Mouse (Mus musculus): ENCODE measurements around the gene Actr10. TPM values are rescaled to one million over a fixed set of nuclear protein-coding genes. Genes with fewer than 3 reads are reported as not detected.
A peak's percentile ranks its signal among the peaks of the same experiment; 100 is the strongest.

The Actr10 gene
- 162 and 181 TPM in 2 replicates for polyA plus RNA-seq (2015; fragmentation: Nextera tagmentation; extraction: Ambion mirVana)

DNA sequence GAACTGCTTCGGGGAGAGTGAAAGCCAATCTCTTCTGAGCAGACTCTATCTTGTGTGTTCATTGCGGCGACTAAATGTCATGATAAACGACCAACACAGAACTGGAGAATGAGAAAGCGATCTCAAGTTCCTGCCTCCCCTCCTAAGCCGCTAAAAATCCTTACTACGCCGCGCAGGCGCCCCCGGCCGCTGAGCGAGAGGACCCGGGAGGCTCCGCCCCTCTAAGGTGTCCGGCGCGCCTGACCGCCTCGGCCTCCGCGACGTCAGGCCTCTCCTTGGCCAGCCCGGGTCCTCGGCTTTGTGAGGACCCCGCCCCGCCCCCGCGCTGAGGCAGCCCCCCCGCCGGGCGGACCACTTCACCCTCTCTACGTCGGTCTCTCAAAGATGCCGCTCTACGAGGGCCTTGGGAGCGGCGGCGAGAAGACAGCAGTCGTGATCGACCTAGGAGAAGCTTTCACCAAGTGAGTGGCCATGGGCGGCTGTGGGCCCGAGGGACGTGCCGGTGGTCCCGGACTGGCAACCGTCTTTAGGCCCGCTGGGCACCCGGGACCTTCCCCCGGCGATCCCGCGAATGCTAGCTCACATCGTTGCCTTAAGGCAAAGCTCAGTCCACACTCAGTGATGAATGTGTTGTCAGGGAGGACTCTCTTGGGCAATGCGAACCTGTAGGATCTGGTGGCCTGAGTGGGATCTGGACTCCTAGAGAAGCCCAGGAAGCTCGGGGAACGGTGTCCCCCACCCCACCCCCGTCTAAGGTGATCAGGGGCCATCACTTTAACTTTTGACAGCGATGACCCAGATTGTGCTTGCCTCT is at the start of gene Actr10:
Gene Actr10 (plus strand): TSS at position 287 of the 814 bp plus-strand sequence.
- Histone ChIP-seq H3K4me1 (replicated peaks) (peaks cover 8% of the 10 kb centered on the region), H3K27ac (peak within 1 kb of the TSS; percentile 91), H3K9ac (peak within 1 kb of the TSS; percentile 78), H3K27me3 (no peaks in the 10 kb centered on the region), H3K4me2 (peak within 1 kb of the TSS; percentile 66), H3K36me3 (peaks cover 14% of the 10 kb centered on the region), H3K4me3 (peak within 1 kb of the TSS; percentile 79), H3K9me3 (replicated peaks) (no peaks in the 10 kb centered on the region)
- peak; percentile 96 for ATAC-seq (replicated peaks; ENCODE audit: insufficient number of reproducible peaks, insufficient read depth, low FRiP score, low read depth)
- under 1% methylated on average over 59 of the region's 59 CpGs for WGBS

- H3K27ac ChIP-seq: no peak overlapping the region
- no peak overlapping the region for H3K4me3 ChIP-seq
- H3K36me3 ChIP-seq: peaks cover 72% of the 10 kb centered on the region
- no peaks in the 10 kb centered on the region for H3K4me1 ChIP-seq (replicated peaks)
- 77% methylated on average over 5 of the region's 5 CpGs for WGBS
- H3K27me3 ChIP-seq: no peaks in the 10 kb centered on the region
- no peak for ATAC-seq (replicated peaks; ENCODE audit: insufficient number of reproducible peaks, insufficient read depth, low FRiP score, low read depth)
- no peak overlapping the region for H3K4me2 ChIP-seq
- H3K9me3 ChIP-seq (replicated peaks): no peaks in the 10 kb centered on the region
- H3K9ac ChIP-seq: no peak overlapping the region
Measured at GRCm38 (mm10) chr12:70890405-70890804, 47.3 kb upstream of the Actr10 start.

GRCm38 (mm10) chr12:70890874-70891470 is 46.7 kb upstream of the Actr10 start:
- H3K9me3 ChIP-seq (replicated peaks): no peaks in the 10 kb centered on the region
- H3K27me3 ChIP-seq: no peaks in the 10 kb centered on the region
- H3K4me2 ChIP-seq: no peak overlapping the region
- 81% methylated on average over 8 of the region's 8 CpGs for WGBS
- H3K36me3 ChIP-seq: peaks cover 69% of the 10 kb centered on the region
- H3K4me3 ChIP-seq: no peak overlapping the region
- ATAC-seq (replicated peaks; ENCODE audit: insufficient number of reproducible peaks, insufficient read depth, low FRiP score, low read depth): no peak
- no peak overlapping the region for H3K9ac ChIP-seq
- H3K27ac ChIP-seq: no peak overlapping the region
- no peaks in the 10 kb centered on the region for H3K4me1 ChIP-seq (replicated peaks)

- no peak overlapping the region for H3K27ac ChIP-seq
- H3K27me3 ChIP-seq: no peaks in the 10 kb centered on the region
- H3K9me3 ChIP-seq (replicated peaks): no peaks in the 10 kb centered on the region
- no peak overlapping the region for H3K4me2 ChIP-seq
- H3K9ac ChIP-seq: no peak overlapping the region
- ATAC-seq (replicated peaks; ENCODE audit: insufficient number of reproducible peaks, insufficient read depth, low FRiP score, low read depth): no peak
- no peaks in the 10 kb centered on the region for H3K4me1 ChIP-seq (replicated peaks)
- H3K36me3 ChIP-seq: peaks cover 79% of the 10 kb centered on the region
- WGBS: 82% methylated on average over 7 of the region's 7 CpGs
- no peak overlapping the region for H3K4me3 ChIP-seq
Measured at GRCm38 (mm10) chr12:70895275-70895674, 42.4 kb upstream of the Actr10 start.

DNA sequence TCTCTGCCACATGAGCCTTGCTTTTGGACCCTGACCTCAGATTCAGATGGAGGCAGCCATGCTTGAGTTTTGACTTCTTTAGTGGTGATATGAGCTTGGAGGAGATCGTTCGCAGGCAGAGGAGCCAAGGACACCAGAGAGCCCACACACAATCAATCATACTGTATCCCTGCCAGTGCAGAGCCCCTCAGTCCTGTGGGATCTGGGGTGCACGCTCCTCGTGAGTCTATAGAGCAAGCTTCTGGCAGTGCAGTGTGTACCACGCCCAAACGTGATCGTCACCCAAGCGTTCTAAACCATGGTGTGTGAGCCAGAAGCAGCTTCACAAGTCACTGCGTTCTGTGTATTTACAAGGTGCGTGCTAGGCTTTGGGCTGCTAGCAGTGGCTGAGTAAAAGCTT is 41.6 kb upstream of the Actr10 start:
- H3K4me3 ChIP-seq: no peak overlapping the region
- no peak overlapping the region for H3K27ac ChIP-seq
- no peak overlapping the region for H3K4me2 ChIP-seq
- ATAC-seq (replicated peaks; ENCODE audit: insufficient number of reproducible peaks, insufficient read depth, low FRiP score, low read depth): no peak
- no peaks in the 10 kb centered on the region for H3K9me3 ChIP-seq (replicated peaks)
- peaks cover 72% of the 10 kb centered on the region for H3K36me3 ChIP-seq
- H3K9ac ChIP-seq: no peak overlapping the region
- no peaks in the 10 kb centered on the region for H3K27me3 ChIP-seq
- no peaks in the 10 kb centered on the region for H3K4me1 ChIP-seq (replicated peaks)
- 86% methylated on average over 10 of the region's 10 CpGs for WGBS

DNA sequence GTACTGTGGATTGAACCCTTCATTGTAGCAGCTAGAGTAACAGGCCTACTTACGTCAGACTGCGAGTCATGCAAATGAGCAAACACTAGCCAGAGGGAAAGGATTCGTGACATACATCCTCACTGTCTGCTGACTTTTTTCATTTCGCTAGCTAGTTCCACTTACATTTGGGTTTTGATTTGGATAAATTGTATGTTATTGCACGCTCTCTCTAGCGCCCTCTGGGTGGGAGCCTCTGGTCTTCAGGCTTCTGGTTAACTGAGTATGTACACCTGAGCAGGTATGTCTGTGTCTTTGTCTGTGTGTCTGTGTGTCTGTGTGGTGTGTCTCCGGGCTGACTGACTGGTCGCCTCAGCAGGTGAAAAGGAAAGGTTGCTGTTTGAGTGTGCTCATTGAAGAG is 40.2 kb upstream of the Actr10 start:
- H3K9me3 ChIP-seq (replicated peaks): no peaks in the 10 kb centered on the region
- no peak overlapping the region for H3K4me2 ChIP-seq
- no peak overlapping the region for H3K9ac ChIP-seq
- H3K27me3 ChIP-seq: no peaks in the 10 kb centered on the region
- no peak overlapping the region for H3K4me3 ChIP-seq
- H3K27ac ChIP-seq: no peak overlapping the region
- no peak for ATAC-seq (replicated peaks; ENCODE audit: insufficient number of reproducible peaks, insufficient read depth, low FRiP score, low read depth)
- H3K36me3 ChIP-seq: peaks cover 65% of the 10 kb centered on the region
- no peaks in the 10 kb centered on the region for H3K4me1 ChIP-seq (replicated peaks)
- WGBS: 83% methylated on average over 8 of the region's 8 CpGs

DNA sequence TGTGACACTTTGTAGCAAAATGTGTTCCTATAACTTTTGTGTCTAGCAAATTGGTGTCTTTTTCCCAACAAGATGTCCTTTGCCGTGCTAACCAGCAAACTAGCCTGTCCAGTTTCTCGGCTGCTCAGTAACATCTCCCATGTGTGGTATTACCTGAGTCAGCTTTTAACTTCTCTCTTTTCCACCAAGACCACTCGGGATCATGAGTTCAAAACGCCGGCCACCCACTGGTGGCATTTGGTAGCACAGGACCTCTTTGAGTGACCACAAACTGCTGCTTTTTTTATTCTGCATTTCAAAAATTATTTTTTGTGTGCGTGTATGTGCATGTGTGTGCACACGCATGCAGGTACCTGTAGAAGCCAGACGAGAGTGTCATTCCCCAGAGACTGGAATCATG is 39.2 kb upstream of the Actr10 start:
- Histone ChIP-seq H3K36me3 (peaks cover 62% of the 10 kb centered on the region), H3K9me3 (replicated peaks) (no peaks in the 10 kb centered on the region), H3K4me3 (no peak overlapping the region), H3K4me1 (replicated peaks) (no peaks in the 10 kb centered on the region), H3K9ac (no peak overlapping the region), H3K4me2 (no peak overlapping the region), H3K27ac (no peak overlapping the region), H3K27me3 (no peaks in the 10 kb centered on the region)
- ATAC-seq (replicated peaks; ENCODE audit: insufficient number of reproducible peaks, insufficient read depth, low FRiP score, low read depth): no peak
- 81% methylated on average over 8 of the region's 8 CpGs for WGBS

- Histone ChIP-seq H3K4me3 (no peak overlapping the region), H3K4me1 (replicated peaks) (peaks cover 6% of the 10 kb centered on the region; the same call in 1 of the 2 replicates), H3K36me3 (peaks cover 20% of the 10 kb centered on the region), H3K9ac (no peak overlapping the region), H3K9me3 (replicated peaks) (no peaks in the 10 kb centered on the region), H3K27me3 (no peaks in the 10 kb centered on the region), H3K4me2 (no peak overlapping the region), H3K27ac (no peak overlapping the region)
- WGBS: 89% methylated on average over 10 of the region's 10 CpGs
- no peak for ATAC-seq (replicated peaks; ENCODE audit: insufficient number of reproducible peaks, insufficient read depth, low FRiP score, low read depth)
Measured at GRCm38 (mm10) chr12:70904471-70904870, 33.2 kb upstream of the Actr10 start.

DNA sequence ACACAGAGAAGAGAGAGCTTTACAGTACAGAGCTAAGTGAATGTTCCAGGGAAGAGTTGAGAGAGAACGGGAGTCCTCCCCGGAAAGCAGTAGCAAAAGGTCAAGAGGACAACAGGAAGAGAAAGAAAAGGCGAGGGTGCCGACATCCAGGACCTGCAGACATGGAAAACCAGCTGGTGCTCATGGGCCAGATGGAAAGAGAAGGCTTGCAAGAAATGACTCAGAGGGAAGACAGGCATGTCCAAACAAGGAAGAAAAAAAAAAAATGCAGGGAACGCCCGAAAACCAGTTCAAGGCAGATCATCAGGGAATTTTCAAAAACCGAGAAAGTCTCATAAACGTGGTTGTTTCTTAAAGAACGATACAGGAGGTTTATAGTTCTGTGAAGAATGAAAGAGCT is 30.8 kb upstream of the Actr10 start:
- Histone ChIP-seq H3K4me1 (replicated peaks) (peaks cover 11% of the 10 kb centered on the region; the same call in 1 of the 2 replicates), H3K4me3 (no peak overlapping the region), H3K27me3 (no peaks in the 10 kb centered on the region; the same call in 1 of the 2 replicates), H3K9ac (no peak overlapping the region), H3K36me3 (peaks cover 12% of the 10 kb centered on the region), H3K27ac (peak overlapping the region; percentile 41), H3K4me2 (no peak overlapping the region), H3K9me3 (replicated peaks) (no peaks in the 10 kb centered on the region)
- 58% methylated on average over 9 of the region's 9 CpGs for WGBS
- ATAC-seq (replicated peaks; ENCODE audit: insufficient number of reproducible peaks, insufficient read depth, low FRiP score, low read depth): no peak

- H3K9ac ChIP-seq: no peak overlapping the region
Measured at GRCm38 (mm10) chr12:70907651-70908050, 30.0 kb upstream of the Actr10 start.

DNA sequence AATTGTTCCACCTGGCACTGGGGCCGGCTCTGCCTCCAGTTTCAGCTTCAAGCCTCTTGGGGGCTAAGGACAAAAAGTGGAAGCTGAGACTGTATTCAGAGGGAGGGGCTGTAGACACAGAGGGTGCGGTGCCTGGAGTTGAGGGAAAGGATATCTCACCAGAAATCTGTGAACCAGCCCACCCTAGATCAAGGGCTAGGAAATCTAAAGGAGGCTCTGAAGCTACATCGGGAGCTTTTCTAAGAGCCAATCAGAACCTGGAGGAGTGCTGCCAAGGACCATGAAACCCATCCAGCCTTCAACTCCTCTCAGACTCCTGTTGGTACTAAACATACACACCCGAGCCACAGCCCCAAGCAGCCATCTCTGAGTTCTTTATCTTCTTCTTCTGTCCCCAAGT is 29.6 kb upstream of the Actr10 start:
- ATAC-seq (replicated peaks; ENCODE audit: insufficient number of reproducible peaks, insufficient read depth, low FRiP score, low read depth): no peak
- no peak overlapping the region for H3K27ac ChIP-seq

More at GRCm38 (mm10) chr12:70907651-70908050, 30.0 kb upstream of the Actr10 start:
- Histone ChIP-seq H3K4me3 (no peak overlapping the region), H3K36me3 (peaks cover 12% of the 10 kb centered on the region), H3K9me3 (replicated peaks) (no peaks in the 10 kb centered on the region), H3K4me1 (replicated peaks) (peaks cover 11% of the 10 kb centered on the region; the same call in 1 of the 2 replicates), H3K27me3 (no peaks in the 10 kb centered on the region; the same call in 1 of the 2 replicates), H3K4me2 (peak overlapping the region; percentile 35; the same call in 1 of the 2 replicates), H3K27ac (no peak overlapping the region)
- no peak for ATAC-seq (replicated peaks; ENCODE audit: insufficient number of reproducible peaks, insufficient read depth, low FRiP score, low read depth)
- whole genome bisulfite sequencing: 46% methylated on average over 11 of the region's 11 CpGs

More for the DNA sequence above, 29.6 kb upstream of the Actr10 start:
- Histone ChIP-seq H3K4me2 (peak overlapping the region; percentile 35; the same call in 1 of the 2 replicates), H3K4me3 (no peak overlapping the region), H3K4me1 (replicated peaks) (peaks cover 11% of the 10 kb centered on the region; the same call in 1 of the 2 replicates), H3K9me3 (replicated peaks) (no peaks in the 10 kb centered on the region), H3K27me3 (no peaks in the 10 kb centered on the region; the same call in 1 of the 2 replicates), H3K36me3 (peaks cover 9% of the 10 kb centered on the region), H3K9ac (no peak overlapping the region)
- WGBS: 67% methylated on average over 4 of the region's 4 CpGs

Data from heart, embryonic 15.5 days (tissue).